Mouse (Mus musculus) liver, embryonic 14.5 days (tissue): ENCODE data around the gene Axl.

ENCODE experiments used
- CTCF ChIP-seq: IDR thresholded peaks from 2 replicates; pipeline ENCODE4 v1.5.1; 2016; ENCODE audit warnings: antibody characterized with exemption, low read depth, control low read depth
- EP300 ChIP-seq: IDR thresholded peaks from 2 replicates; pipeline ENCODE4 v1.6.1; 2016; ENCODE audit warnings: antibody characterized with exemption, low read depth

DNA sequence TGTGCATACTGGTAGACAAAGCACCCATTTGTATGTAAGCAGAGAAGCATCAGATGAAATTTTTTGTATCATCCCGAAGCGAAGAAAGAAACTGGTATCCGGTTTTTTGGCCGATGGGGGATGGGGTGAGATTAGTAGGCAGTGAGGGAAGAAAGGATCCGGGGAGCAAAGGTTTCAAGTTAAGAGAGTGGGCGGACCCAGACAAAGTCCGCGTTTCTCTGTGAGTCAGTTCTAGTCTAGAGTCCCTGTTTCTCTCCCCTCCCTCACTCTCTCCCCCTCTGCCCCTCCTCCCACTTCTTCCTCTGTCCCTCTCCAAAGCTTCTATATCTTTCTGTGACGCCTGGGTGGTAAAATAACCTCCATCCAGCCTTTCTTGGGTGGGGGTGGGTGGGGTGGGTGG, 36.5 kb upstream of the Axl start:
- TF ChIP-seq EP300 (no peak), CTCF (no peak)
